Mouse (Mus musculus) ES-Bruce4 (cell line): Measurements from ENCODE around the gene Tfap2b. TPM values are rescaled to one million over a fixed set of nuclear protein-coding genes. Genes with fewer than 3 reads are reported as not detected.

Experiments
- H3K27ac ChIP-seq: 2 replicates; pipeline ENCODE4 v1.5.1; 2012; ENCODE audit warnings: low read length, inconsistent platforms; ENCODE audit not compliant: insufficient read depth
- H3K27me3 ChIP-seq: 2 replicates; pipeline ENCODE4 v1.6.1; 2012; ENCODE audit warnings: mild to moderate bottlenecking, low read length, inconsistent platforms; ENCODE audit not compliant: control insufficient read depth, poor library complexity, insufficient read depth, severe bottlenecking
- H3K36me3 ChIP-seq: 2 replicates; pipeline ENCODE4 v1.6.1; 2012; ENCODE audit warnings: inconsistent platforms, mild to moderate bottlenecking, low read length, moderate library complexity; ENCODE audit not compliant: control insufficient read depth, poor library complexity, insufficient read depth, severe bottlenecking
- H3K4me1 ChIP-seq: one replicate; pipeline ENCODE4 v1.8.1; 2011; ENCODE audit warnings: low read length; ENCODE audit not compliant: control insufficient read depth, insufficient read depth
- H3K4me3 ChIP-seq: 2 replicates; pipeline ENCODE4 v1.5.1; 2011; ENCODE audit warnings: low read depth, mild to moderate bottlenecking, low read length
- H3K9ac ChIP-seq: 2 replicates; pipeline ENCODE4 v1.6.1; 2012; ENCODE audit warnings: low read depth, mild to moderate bottlenecking, inconsistent platforms; ENCODE audit not compliant: poor library complexity, severe bottlenecking
- H3K9me3 ChIP-seq: replicated peaks from 2 replicates; pipeline ENCODE4 v1.6.1; 2012; ENCODE audit warnings: mild to moderate bottlenecking, low read length, inconsistent platforms; ENCODE audit not compliant: control insufficient read depth, poor library complexity, insufficient read depth, severe bottlenecking
- CTCF ChIP-seq: IDR thresholded peaks from one replicate; pipeline ENCODE4 v1.8.1; 2011; ENCODE audit warnings: low read depth, low read length
- EP300 ChIP-seq: IDR thresholded peaks from 2 replicates; pipeline ENCODE4 v1.6.1; 2011; ENCODE audit warnings: low read depth, low read length; ENCODE audit not compliant: insufficient read depth
- POLR2A ChIP-seq: IDR thresholded peaks from one replicate; pipeline ENCODE4 v1.8.1; 2011; ENCODE audit warnings: low read length; ENCODE audit not compliant: insufficient read depth
- polyA plus RNA-seq: library from polyadenylated mRNA; stranded (reverse); fragments of >200 nt; gene quantifications from 2 replicates; pipeline ENCODE4 v1.2.4, GENCODE M21; 2011; ENCODE audit warnings: low read depth; ENCODE audit not compliant: missing spikeins, insufficient read depth, insufficient read length

Tfap2b gene
- polyA plus RNA-seq, 1 experiment, result not detected

GRCm38 (mm10) chr1:19226699-19227098, 18.0 kb downstream of the Tfap2b start:
- Histone ChIP-seq H3K27me3 (peaks cover under 1% of the 10 kb centered on the region), H3K9ac (no peak overlapping the region), H3K36me3 (no peaks in the 10 kb centered on the region), H3K27ac (no peak overlapping the region), H3K9me3 (no peaks in the 10 kb centered on the region), H3K4me1 (no peaks in the 10 kb centered on the region), H3K4me3 (no peak overlapping the region)
- TF ChIP-seq EP300 (no peak), CTCF (no peak), POLR2A (no peak)

DNA sequence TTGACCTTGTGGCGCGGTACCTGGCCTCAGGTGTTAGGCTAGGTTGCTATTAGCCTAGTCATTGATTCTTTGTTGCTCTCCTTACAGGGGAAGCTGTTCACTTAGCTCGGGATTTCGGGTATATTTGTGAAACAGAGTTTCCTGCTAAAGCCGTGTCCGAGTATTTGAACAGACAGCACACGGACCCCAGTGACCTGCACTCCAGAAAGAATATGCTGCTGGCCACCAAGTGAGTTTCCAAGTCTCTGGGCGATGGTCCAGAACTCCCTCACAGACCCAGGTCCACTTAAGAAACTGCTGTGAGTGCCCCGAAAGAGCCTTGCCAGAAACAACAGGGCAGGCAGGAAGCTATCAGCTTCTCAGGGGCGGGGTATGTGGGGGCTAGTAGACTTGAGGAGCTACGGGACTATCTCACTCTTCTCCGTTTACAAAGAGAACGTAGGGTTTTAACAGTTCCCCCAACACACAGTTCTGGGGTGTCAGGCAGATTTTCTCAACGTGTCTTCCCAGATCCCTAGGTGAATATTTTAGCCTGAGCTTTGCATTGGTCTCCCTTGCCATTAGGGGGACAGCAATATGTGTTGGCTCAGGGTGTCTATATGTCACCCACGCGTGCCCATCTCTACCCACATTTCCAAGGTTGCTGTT, 22.3 kb downstream of the Tfap2b start:
- peaks cover 8% of the 10 kb centered on the region for H3K27me3 ChIP-seq
- TF ChIP-seq EP300, result no peak
- TF ChIP-seq POLR2A, result no peak
- TF ChIP-seq CTCF, result no peak
- H3K27ac ChIP-seq, result no peak overlapping the region
- H3K9me3 ChIP-seq, result no peaks in the 10 kb centered on the region
- H3K4me1 ChIP-seq, result peaks cover 2% of the 10 kb centered on the region
- H3K4me3 ChIP-seq, result no peak overlapping the region
- no peak overlapping the region for H3K9ac ChIP-seq
- no peaks in the 10 kb centered on the region for H3K36me3 ChIP-seq

DNA sequence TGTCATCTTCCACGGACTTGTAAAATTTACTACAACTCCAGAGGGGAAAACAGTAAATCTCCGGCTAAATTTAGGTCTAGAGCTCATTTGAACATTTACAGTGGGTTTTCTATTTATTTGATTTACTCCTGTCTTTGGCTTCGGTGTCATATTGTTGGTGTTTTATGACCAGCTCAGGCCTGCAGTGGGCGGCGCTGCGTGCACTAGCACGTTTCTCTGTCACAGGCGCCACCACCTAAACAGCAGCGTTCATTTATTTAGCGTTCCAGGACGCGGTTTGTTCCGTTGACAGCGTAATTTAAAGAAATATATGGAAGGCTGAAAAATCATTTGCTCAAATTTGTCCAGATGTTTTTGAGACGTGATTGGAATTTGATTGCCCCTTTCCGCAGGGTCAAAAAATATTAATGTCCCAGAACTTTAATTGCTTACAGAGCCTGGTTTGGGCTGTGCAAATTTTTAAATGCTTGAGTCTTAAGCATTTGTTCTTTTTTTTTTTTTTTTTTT, 22.9 kb downstream of the Tfap2b start:
- peaks cover 2% of the 10 kb centered on the region for H3K4me1 ChIP-seq
- H3K36me3 ChIP-seq, result no peaks in the 10 kb centered on the region
- H3K9ac ChIP-seq, result no peak overlapping the region
- H3K27ac ChIP-seq, result no peak overlapping the region
- TF ChIP-seq POLR2A (no peak), EP300 (no peak), CTCF (no peak)
- H3K4me3 ChIP-seq, result no peak overlapping the region
- H3K27me3 ChIP-seq, result peaks cover 11% of the 10 kb centered on the region
- no peaks in the 10 kb centered on the region for H3K9me3 ChIP-seq

DNA sequence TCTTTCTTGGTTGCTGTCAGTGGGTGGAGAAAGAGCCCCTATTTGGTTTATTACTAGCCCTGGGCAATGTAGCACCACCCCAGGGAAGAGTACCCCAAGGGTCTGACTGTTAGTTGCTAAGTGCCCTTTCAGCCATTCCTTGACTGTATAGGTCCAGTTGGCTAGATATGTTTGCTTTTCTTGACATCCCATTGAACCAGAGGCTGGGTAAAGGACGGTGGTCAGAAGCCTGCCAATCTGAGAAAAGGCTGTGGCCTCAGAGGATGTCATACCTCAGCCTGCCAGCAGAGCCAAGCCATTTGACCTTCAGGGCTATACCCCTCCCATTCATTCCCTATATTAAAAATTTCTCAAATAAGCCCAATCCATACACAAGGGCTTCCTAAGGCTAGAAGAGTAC, 24.0 kb downstream of the Tfap2b start:
- no peaks in the 10 kb centered on the region for H3K9me3 ChIP-seq
- no peak overlapping the region for H3K27ac ChIP-seq
- peaks cover 17% of the 10 kb centered on the region for H3K27me3 ChIP-seq
- peaks cover 2% of the 10 kb centered on the region for H3K4me1 ChIP-seq
- TF ChIP-seq POLR2A, result no peak
- no peak for TF ChIP-seq CTCF
- TF ChIP-seq EP300, result no peak
- H3K36me3 ChIP-seq, result no peaks in the 10 kb centered on the region
- no peak overlapping the region for H3K9ac ChIP-seq
- H3K4me3 ChIP-seq, result no peak overlapping the region

GRCm38 (mm10) chr1:19233857-19234256, 25.1 kb downstream of the Tfap2b start:
- peak overlapping the region; percentile 18 for H3K4me3 ChIP-seq
- no peaks in the 10 kb centered on the region for H3K36me3 ChIP-seq
- no peak overlapping the region for H3K27ac ChIP-seq
- H3K9me3 ChIP-seq, result no peaks in the 10 kb centered on the region; the same call in 1 of the 2 replicates
- TF ChIP-seq EP300 (peak; percentile 38; the same call in 1 of the 2 replicates), POLR2A (no peak)
- H3K4me1 ChIP-seq, result peaks cover 2% of the 10 kb centered on the region
- H3K9ac ChIP-seq, result no peak overlapping the region
- H3K27me3 ChIP-seq, result peaks cover 19% of the 10 kb centered on the region

DNA sequence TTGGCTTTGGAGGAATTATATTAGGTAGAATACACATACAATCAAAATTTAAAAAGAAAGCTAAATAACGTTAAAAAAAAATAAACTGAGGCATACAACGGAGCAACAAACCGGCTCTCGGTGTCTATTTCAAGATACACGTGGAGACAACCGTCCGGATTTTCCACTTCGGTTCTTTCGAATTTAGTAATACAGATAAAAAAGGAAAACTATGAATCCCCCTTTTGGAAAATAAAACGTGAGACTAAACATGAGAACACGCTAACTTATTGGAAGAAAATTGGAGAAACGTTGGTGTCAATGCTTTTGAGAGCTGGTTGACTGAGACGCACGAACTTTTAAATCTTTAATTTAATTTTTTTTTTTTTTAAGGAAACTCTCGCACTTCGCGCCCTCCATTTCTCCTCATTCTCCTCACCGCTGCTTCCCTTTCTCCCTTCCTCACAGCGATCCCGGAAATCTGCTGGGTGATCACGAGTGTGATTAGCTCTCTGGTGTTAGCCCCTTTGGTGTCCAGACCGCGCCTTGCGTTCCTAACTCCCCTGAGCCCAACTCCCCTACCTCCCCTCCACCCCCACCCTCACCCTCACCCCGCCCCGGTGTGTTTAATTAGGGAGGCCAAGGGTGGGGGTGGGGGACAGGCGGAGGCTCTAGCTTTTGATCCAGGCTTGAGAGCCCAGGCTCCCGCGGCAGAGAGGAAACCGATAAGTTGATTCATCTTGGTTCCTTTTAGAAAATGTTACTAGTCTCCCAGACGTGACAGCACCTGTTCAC, 25.9 kb downstream of the Tfap2b start:
- Histone ChIP-seq H3K27me3 (peaks cover 22% of the 10 kb centered on the region), H3K27ac (no peak overlapping the region), H3K4me3 (peak overlapping the region; percentile 21), H3K4me1 (peaks cover 2% of the 10 kb centered on the region), H3K36me3 (no peaks in the 10 kb centered on the region), H3K9ac (no peak overlapping the region), H3K9me3 (no peaks in the 10 kb centered on the region; the same call in 1 of the 2 replicates)
- TF ChIP-seq POLR2A (no peak), EP300 (no peak), CTCF (no peak)
